ENCODE assay signal across 18 mouse cellular contexts in genomic region chr7:143325051-143325450, GRCm38 (mm10).
DNase-seq lines count a peak whose midpoint lies in the region; ATAC-seq lines count a peak whose summit lies in the region.
"Had no signal": no experiment of that assay in that cellular context is flagged by ENCODE, and none has a peak within 500 bp of the region (broad histone marks: within the 10 kb centered on the region; RNA-seq: fewer than 3 reads in every experiment).

No protein-coding gene starts in this region.

- WGBS in hindbrain, embryonic 11.5 days = 34% methylated on average over 15 of the region's 16 CpGs
- WGBS in hindbrain, embryonic 13.5 days = 52% methylated on average over 16 of the region's 16 CpGs
- 53% methylated on average over 16 of the region's 16 CpGs for WGBS in midbrain, embryonic 11.5 days
- WGBS in midbrain, embryonic 13.5 days = 54% methylated on average over 16 of the region's 16 CpGs
- WGBS in limb, embryonic 15.5 days = 77% methylated on average over 16 of the region's 16 CpGs

- H3K9ac ChIP-seq in hindbrain, embryonic 11.5 days (ENCODE audit: low read depth, low read length) = no peak overlapping the region
- H3K9ac ChIP-seq in hindbrain, embryonic 13.5 days = no peak overlapping the region
- H3K9ac ChIP-seq in midbrain, embryonic 11.5 days (ENCODE audit: low read length) = no peak overlapping the region
- no peak overlapping the region for H3K9ac ChIP-seq in midbrain, embryonic 13.5 days (replicated peaks)
- H3K9ac ChIP-seq in limb, embryonic 15.5 days = no peak overlapping the region
- H3K9ac ChIP-seq: embryonic facial prominence, embryonic 13.5 days; liver, embryonic 13.5 days had no signal

- no peak overlapping the region for H3K4me3 ChIP-seq in hindbrain, embryonic 11.5 days (ENCODE audit: low read depth, low read length)
- no peak overlapping the region for H3K4me3 ChIP-seq in hindbrain, embryonic 13.5 days
- H3K4me3 ChIP-seq in midbrain, embryonic 11.5 days (ENCODE audit: low read depth, low read length) = no peak overlapping the region
- H3K4me3 ChIP-seq in midbrain, embryonic 13.5 days (replicated peaks) = no peak overlapping the region
- no peak overlapping the region for H3K4me3 ChIP-seq in limb, embryonic 15.5 days
- H3K4me3 ChIP-seq: embryonic facial prominence, embryonic 13.5 days; liver, embryonic 13.5 days had no signal

- DNase-seq in hindbrain, embryonic 11.5 days (ENCODE audit: low spot score) = peak; percentile 16
- DNase-seq in midbrain, embryonic 11.5 days (ENCODE audit: low spot score, missing footprints) = no peak
- DNase-seq in embryo, embryonic 11 days = peak; percentile 52
- DNase-seq in right cerebral cortex, adult 2 months (ENCODE audit: low spot score in 2 of 2) = no peak
- DNase-seq: adrenal gland, postnatal 10 days; B cell, adult 2 months; cerebellum, postnatal 10 days; heart, postnatal 36 days; kidney, adult 9 months; liver, embryonic 13.5 days; spleen, adult 18-20 months had no signal

- H3K4me2 ChIP-seq in hindbrain, embryonic 11.5 days (replicated peaks; ENCODE audit: low read depth, low read length) = no peak overlapping the region
- no peak overlapping the region for H3K4me2 ChIP-seq in hindbrain, embryonic 13.5 days
- H3K4me2 ChIP-seq in midbrain, embryonic 11.5 days = no peak overlapping the region
- no peak overlapping the region for H3K4me2 ChIP-seq in midbrain, embryonic 13.5 days (replicated peaks)
- no peak overlapping the region for H3K4me2 ChIP-seq in limb, embryonic 15.5 days
- H3K4me2 ChIP-seq: embryonic facial prominence, embryonic 13.5 days; liver, embryonic 13.5 days had no signal

- no peaks in the 10 kb centered on the region for H3K9me3 ChIP-seq in hindbrain, embryonic 11.5 days (ENCODE audit: control insufficient read depth, low read length)
- no peaks in the 10 kb centered on the region for H3K9me3 ChIP-seq in hindbrain, embryonic 13.5 days
- H3K9me3 ChIP-seq in midbrain, embryonic 11.5 days (ENCODE audit: control insufficient read depth, low read length) = no peaks in the 10 kb centered on the region
- H3K9me3 ChIP-seq in midbrain, embryonic 13.5 days = no peaks in the 10 kb centered on the region
- H3K9me3 ChIP-seq in limb, embryonic 15.5 days = no peaks in the 10 kb centered on the region
- H3K9me3 ChIP-seq: embryonic facial prominence, embryonic 13.5 days; G1E; liver, embryonic 13.5 days had no signal

- H3K27me3 ChIP-seq in hindbrain, embryonic 11.5 days (ENCODE audit: control insufficient read depth, insufficient read depth, low read length) = no peaks in the 10 kb centered on the region; the same call in 1 of the 2 replicates
- H3K27me3 ChIP-seq in hindbrain, embryonic 13.5 days = 0 out of 2 replicates have a peak, but pooled peaks cover 11% of the 10 kb centered on the region
- H3K27me3 ChIP-seq in midbrain, embryonic 11.5 days (ENCODE audit: control insufficient read depth, insufficient read depth, low read length) = no peaks in the 10 kb centered on the region
- H3K27me3 ChIP-seq in midbrain, embryonic 13.5 days = no peaks in the 10 kb centered on the region
- no peaks in the 10 kb centered on the region for H3K27me3 ChIP-seq in limb, embryonic 15.5 days
- H3K27me3 ChIP-seq: embryonic facial prominence, embryonic 13.5 days; liver, embryonic 13.5 days had no signal

- H3K27ac ChIP-seq in hindbrain, embryonic 11.5 days (ENCODE audit: low read depth, low read length) = no peak overlapping the region
- no peak overlapping the region for H3K27ac ChIP-seq in hindbrain, embryonic 13.5 days
- no peak overlapping the region for H3K27ac ChIP-seq in midbrain, embryonic 11.5 days (ENCODE audit: low read depth, low read length)
- H3K27ac ChIP-seq in midbrain, embryonic 13.5 days = no peak overlapping the region
- peak overlapping the region; percentile 52; the same call in 1 of the 2 replicates for H3K27ac ChIP-seq in limb, embryonic 15.5 days
- H3K27ac ChIP-seq: embryonic facial prominence, embryonic 13.5 days; liver, embryonic 13.5 days had no signal

- H3K36me3 ChIP-seq in hindbrain, embryonic 11.5 days (ENCODE audit: control insufficient read depth, insufficient read depth, low read length) = no peaks in the 10 kb centered on the region
- H3K36me3 ChIP-seq in hindbrain, embryonic 13.5 days = no peaks in the 10 kb centered on the region
- H3K36me3 ChIP-seq in midbrain, embryonic 11.5 days (ENCODE audit: control insufficient read depth, insufficient read depth, low read length) = no peaks in the 10 kb centered on the region
- H3K36me3 ChIP-seq in midbrain, embryonic 13.5 days = no peaks in the 10 kb centered on the region
- H3K36me3 ChIP-seq in limb, embryonic 15.5 days = no peaks in the 10 kb centered on the region
- H3K36me3 ChIP-seq: embryonic facial prominence, embryonic 13.5 days; G1E; liver, embryonic 13.5 days had no signal

- no peak for ATAC-seq in hindbrain, embryonic 11.5 days (ENCODE audit: low FRiP score)
- no peak for ATAC-seq in hindbrain, embryonic 13.5 days (ENCODE audit: low FRiP score)
- peak; percentile 40; the same call in 1 of the 2 replicates for ATAC-seq in midbrain, embryonic 11.5 days (ENCODE audit: low FRiP score)
- no peak for ATAC-seq in midbrain, embryonic 13.5 days
- ATAC-seq in limb, embryonic 15.5 days (ENCODE audit: insufficient number of reproducible peaks, low FRiP score, low TSS enrichment, low read depth) = no peak
- ATAC-seq: forebrain, embryonic 14.5 days; lung, postnatal 0 days had no signal

- no peaks in the 10 kb centered on the region; the same call in 1 of the 2 replicates for H3K4me1 ChIP-seq in hindbrain, embryonic 11.5 days (replicated peaks; ENCODE audit: control insufficient read depth, insufficient read depth, low read length)
- H3K4me1 ChIP-seq in hindbrain, embryonic 13.5 days (replicated peaks) = peaks cover 9% of the 10 kb centered on the region
- H3K4me1 ChIP-seq in midbrain, embryonic 11.5 days (ENCODE audit: control insufficient read depth, insufficient read depth, low read length) = no peaks in the 10 kb centered on the region; the same call in 1 of the 2 replicates
- no peaks in the 10 kb centered on the region for H3K4me1 ChIP-seq in midbrain, embryonic 13.5 days (replicated peaks)
- peaks cover 42% of the 10 kb centered on the region for H3K4me1 ChIP-seq in limb, embryonic 15.5 days
- H3K4me1 ChIP-seq: liver, embryonic 13.5 days had no signal

Comparison
In these comparisons a context has a peak if more than half of its experiments do, and no peak if none do; other contexts are left out.
1. DNase-seq: peak in hindbrain, embryonic 11.5 days (single experiment) and embryo, embryonic 11 days (single experiment); none in midbrain, embryonic 11.5 days (single experiment) and right cerebral cortex, adult 2 months (0 of 2).